Mouse (Mus musculus) liver (tissue): Measurements from ENCODE around the gene Tmem25.
A peak's percentile ranks its signal among the peaks of the same experiment; 100 is the strongest.

ENCODE experiments used
- DNase-seq: peaks from one replicate; pipeline ENCODE4 v3.0.0-alpha.2; 2020; ENCODE audit warnings: mixed read lengths

The Tmem25 gene

DNA sequence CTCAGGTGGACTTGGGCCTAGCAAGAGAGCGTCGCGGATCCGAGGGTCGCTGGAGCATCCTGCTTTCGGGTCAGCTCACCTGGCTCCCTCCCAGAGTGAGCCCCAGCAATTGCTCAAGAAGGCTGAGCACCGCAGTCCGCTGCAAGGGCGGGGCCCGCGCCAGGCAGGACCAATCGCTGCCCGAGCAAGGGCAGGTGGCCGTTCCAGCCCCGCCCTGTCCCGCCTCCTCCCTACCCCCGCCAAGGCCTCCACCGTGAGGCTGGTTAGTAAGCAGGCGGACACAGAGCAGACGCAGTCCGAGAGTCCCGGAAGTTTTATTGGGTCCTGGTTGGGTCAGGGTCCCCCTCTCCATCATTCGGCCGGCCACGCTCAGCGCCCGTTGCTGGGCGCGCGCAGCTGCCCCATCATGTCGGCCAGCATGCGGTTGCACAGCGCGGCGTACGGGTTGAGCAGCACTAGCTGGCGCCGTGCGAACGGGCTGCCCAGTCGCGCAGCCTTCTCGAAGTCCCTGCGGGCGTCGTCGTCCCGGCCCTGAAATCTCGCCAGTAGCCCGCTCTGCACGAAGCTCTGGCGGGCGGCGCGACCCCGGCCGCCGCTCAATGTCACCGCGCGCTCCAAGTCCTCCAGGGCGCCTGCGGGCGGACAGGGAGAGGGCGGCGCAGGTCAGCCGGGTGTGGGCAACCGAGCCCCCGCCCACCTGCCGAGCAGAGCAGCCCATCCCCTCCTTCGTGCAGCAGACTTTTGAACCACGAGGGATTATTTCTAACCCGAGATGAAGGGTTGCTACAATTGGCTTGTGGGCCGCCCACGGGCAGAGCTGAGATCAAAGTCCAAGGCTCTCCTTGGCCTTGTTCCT, at the start of gene Tmem25:
Gene Tmem25 (minus strand): TSS at position 206 of the 856 bp plus-strand sequence.
- DNase-seq = peak; percentile 88

DNA sequence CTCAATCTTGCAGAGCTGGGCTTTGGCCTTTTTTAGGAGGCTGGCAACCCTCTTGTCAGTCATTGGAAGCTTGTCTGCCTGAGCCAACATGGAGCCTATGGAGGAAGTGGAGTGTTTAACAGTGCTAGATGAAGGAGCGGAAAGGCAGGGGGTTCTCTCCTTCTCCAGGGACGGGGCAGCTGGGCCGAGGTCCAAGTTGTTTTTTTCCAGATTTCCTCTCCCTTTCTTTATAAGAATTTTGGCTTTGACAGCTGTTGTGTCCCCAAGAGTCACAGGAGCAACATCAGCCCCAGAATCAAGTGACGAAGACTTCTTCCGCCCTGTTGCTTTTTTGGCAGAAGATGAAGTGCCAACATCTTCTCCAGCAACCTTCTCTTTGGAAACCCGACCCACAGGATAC, 48.3 kb upstream of the Tmem25 start:
- DNase-seq = no peak

DNA sequence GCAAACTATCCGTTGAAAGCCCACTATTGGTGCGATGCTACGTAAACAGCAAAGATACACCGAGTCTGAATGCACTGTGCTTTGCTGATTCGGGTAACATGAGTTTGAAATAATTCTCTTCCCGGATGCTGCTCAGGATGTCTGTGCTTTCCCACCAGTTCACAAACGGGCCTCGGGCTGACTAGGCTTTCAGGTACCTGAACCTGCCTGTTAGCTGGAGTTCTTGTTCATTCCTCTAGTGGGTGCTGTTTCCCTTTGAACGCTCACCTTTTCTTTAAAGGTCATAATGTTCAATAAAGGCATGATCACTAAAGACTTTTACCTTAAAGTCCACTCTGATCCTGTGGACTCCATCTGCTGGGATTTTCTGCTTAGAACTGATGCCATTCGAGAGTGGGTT, 42.1 kb upstream of the Tmem25 start:
- DNase-seq = no peak

DNA sequence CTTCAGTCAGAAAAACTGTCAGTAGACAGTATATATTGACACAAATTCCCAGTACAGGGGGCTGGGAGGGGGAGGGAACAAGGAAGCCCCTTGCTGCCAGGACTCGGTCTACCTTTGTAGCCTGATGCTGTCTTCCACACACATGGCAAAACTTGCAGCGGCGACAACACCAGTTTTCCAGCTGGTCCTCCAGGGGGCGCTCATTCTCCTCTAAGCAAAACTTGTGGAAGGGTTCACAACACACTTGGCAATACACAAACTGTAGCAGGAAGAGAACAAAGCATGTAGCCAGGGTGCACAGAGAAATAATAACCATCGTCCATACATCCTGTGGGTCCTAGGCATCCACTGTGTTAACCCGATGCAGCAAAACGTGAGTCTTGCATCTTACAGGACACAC, 37.3 kb upstream of the Tmem25 start:
- peak; percentile 77 for DNase-seq

GRCm38 (mm10) chr9:44832356-44832755, 33.2 kb upstream of the Tmem25 start:
- DNase-seq = no peak

DNA sequence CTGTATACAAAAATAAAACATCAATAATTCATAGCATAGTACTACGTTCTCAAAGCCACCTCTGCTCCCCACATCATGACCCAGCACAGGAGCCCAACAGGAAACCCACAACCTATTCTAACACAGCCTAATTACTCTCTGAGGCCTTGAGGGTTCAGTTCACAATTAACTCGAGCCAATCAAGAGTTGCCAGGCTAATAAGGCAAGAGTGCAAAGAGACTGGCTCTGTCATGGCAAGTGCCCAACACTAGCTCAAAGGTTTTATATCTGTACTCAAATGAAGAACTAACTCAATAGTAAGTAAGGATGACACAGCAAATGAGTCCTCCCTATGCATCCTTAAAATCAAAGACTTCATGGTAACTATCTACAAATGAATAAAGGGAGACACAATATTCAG, 31.4 kb upstream of the Tmem25 start:
- DNase-seq = no peak

DNA sequence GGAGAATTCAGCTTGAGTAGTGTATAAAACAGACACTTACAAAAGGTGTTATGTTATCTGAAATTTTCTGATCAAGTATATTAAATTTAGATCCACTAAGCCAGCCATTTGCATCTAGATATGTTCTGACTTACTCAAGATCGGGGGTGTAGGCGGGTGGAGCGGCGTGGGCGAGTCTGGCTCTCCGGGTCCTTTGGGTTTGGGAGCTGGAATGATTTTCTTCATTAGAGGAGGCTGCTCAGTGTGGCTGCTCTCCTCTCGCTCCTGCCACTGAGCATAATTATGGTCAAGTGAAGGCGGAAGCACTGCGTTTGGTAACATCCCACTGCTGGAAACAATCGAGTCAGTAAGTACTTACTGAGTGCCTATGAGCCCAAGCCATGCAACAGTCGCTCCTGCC, 29.8 kb upstream of the Tmem25 start:
- no peak for DNase-seq

DNA sequence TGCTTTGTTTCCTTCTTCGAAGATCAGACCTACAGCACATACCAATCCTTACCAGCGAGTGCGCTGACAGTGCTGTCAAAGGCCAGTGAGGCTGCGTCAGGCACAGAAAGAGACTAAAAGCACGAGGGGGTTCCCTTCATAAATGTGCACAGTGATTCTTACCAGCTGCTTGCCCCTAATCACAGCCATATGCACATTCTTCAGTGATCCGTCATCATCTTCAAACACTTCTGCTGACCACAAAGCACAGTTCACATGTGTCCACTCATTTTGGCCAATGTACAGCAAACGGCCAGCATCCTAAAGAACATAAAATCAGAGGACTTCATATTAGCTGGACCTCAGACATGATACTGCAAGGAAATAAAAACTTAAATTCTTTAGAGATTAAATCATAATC, 27.6 kb upstream of the Tmem25 start:
- DNase-seq = no peak

DNA sequence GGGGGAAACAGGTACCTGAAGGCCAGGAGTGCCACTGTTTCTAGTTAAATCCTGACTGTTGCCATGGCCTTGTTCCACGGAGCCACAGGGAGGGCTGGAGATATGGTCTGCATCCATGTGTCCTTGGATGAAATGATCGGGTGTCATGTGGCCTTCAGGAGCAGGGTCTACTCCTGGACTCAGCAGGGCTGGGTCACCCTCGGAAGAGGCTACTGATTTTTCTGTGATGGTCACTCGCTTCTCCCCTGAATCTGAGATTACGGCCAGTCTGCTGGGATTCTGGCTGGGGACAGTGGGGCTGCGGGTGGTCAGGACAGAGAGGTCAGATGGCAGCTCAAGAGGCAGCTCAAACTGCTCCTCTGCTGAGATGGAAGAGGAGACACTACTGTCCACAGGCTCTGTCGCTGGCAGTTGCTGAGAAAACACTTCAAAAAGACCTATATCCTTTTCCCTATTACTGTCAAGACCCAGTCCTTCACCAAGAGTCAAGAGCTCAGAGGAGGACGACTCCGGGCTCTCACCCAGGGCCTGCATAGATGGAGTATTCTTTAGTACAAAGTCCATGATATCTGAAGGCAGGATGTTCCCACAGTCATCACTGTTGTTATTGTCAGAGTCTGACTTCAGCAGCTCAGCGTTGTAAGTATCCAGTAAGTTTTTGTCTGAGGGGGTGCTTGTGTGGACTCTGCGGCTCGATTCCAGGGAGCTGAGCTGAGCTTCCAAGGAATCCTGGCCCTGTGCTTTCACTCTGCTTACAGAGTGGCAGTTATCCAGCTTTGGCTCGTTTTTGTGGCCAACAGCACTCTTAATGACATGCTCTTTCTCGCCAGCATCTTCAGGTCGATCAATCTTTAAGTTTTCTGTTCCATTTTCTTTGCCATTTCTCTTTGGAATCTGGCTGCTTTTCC, 21.1 kb upstream of the Tmem25 start:
- no peak for DNase-seq

GRCm38 (mm10) chr9:44817522-44817921, 18.4 kb upstream of the Tmem25 start:
- no peak for DNase-seq

- no peak for DNase-seq
Observed at GRCm38 (mm10) chr9:44814179-44814578, 15.1 kb upstream of the Tmem25 start.

GRCm38 (mm10) chr9:44810316-44810715, 11.2 kb upstream of the Tmem25 start:
- no peak for DNase-seq

DNA sequence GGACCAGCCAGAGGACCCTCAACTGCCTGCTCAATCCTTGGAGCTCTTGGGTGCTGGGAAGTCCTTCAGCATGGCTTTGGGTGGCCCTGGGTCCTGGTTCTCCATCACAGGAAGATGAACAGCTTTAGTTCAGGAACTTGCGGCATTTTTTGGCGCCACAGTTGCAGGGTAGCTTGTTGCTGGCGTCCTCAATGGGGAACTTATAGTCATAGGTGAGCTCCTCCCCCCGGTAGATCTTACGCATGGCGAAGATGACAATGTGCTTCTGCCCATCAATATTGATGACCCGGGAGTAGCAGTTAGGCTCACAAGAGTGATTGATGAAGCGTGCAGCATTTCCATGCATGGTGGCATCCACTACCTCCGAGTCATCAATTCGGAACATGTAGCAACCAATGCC, 8.7 kb upstream of the Tmem25 start:
- DNase-seq = no peak

DNA sequence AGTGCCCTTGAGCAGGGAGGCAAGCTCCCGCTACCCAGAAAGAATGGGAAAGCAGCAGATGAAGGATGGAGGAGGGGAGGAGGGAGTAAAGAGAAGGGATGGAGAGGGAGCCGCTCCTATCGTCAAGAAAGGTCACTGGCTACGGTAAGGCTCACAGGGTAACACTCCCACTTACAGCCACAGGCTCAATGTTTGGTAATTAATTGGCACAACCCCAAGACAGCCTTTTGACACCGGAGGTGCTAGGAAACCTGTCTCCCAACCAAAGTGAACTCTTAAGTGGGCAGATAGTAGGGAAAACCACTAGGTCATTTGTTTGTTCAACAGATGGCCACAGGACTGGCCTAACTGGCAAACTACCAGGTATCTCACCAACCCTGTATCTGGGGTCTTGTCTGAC, 8.0 kb upstream of the Tmem25 start:
- DNase-seq = no peak

GRCm38 (mm10) chr9:44805536-44805935, 6.4 kb upstream of the Tmem25 start:
- no peak for DNase-seq

DNA sequence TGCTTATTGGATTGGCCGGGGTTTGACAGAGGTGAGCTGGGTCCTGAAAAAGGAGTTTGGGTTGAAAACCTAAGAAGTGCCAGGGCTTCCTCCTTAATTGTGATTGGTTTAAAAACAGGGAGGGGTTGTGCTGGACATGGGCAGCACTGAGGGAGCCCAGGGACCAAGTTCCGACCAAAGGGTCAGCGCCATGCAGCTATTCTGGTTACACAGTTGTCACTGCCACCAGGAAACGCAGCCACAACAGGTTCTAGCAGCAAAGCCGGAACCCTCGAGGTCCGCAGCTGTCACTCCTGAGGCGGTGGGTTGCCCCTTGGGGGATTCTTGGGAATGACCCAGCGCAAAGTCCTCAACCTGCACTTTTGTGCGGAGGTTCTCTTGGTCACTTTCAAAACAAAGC, 5.6 kb upstream of the Tmem25 start:
- no peak for DNase-seq

DNA sequence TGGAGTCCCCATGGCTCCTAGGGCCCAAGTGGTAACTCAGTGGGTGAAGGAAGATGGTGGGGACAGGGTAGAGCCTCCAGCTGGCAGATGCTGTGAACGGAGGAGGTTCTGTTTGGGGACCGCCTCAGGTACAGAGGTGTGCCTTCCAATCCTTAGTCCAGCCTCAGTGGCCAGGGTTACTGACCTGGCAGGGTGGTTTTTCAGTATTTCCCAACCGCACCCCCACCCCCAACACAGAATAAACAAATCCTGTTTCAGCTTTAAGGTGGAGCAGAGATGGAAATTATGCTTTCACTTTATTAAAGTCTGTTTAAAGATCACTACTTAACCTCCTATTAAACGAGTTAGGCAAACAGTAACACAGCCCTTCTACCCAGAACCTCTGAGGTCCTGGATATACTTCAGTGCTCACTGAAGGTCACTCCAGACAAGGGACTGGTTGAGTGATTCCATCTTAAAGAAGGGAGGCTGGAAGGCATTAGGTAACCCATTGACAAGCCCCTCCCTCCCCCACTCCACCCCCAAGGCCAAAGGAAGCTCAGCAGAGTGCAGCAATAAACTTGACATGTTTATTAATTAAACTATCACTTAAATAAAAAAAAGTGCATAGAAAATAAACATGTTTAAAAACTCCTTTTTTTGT, 3.8 kb upstream of the Tmem25 start, which contains the start of gene Ttc36:
Gene Ttc36 (minus strand): TSS at position 265 of the 643 bp plus-strand sequence.
- DNase-seq = peak; percentile 29

GRCm38 (mm10) chr9:44801669-44802068, 2.6 kb upstream of the Tmem25 start:
- no peak for DNase-seq

DNA sequence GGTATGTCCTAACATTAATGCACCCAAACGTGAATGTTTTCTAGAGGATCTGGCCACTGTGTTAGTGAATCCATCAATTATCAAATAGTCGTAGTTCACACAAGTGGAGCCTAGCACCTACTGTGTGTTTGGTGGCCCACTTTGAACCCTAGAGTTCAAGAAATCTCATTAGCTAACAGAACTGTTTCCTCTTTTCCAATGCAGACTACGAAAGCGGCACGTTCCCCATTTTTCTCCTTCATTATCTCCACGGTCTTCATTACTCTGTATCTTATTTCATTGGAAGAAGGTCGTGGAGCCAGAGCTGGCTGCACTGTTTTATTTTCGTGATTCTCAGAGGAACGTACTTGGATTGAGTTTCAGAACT, 834 bp upstream of the Tmem25 start:
- DNase-seq = no peak

- no peak for DNase-seq
Observed at GRCm38 (mm10) chr9:44798298-44798697, 809 bp downstream of the Tmem25 start.

GRCm38 (mm10) chr9:44792842-44793241, 6.3 kb downstream of the Tmem25 start:
- no peak for DNase-seq

- DNase-seq = peak; percentile 94
Observed at GRCm38 (mm10) chr9:44772750-44773651, 26.1 kb downstream of the Tmem25 start.
